Mouse (Mus musculus) brain, adult 2 months (tissue): ENCODE results near the gene Cdc40.
A peak's percentile ranks its signal among the peaks of the same experiment; 100 is the strongest.
"Not testable (repeated sequence)": the region's sequence is repeated elsewhere in the genome, so short reads cannot be mapped to it uniquely, and the experiment has no call there.

Experiments used
- DNase-seq: peaks from one replicate; pipeline ENCODE4 v3.0.0; 2011; ENCODE audit warnings: low read depth, low spot score

Gene Cdc40

DNA sequence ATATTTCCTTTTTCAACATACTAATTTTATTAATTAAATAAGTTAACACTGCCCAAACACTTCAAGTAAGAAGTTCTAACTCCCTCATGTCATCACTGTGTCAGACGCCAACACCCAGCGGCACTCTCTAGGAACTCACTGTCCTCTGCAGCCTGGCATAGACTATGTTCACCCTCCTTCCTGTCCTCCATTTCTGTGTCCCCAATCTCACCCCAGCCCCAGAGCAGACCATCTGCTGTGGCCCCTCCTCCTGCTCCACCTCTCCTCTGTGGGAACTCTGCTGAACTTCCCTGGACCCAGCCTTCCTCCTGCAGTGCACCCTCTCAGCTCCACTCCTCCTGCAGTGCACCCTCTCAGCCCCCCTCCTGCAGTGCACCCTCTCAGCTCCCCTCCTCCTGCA lies 15.0 kb downstream of the Cdc40 start:
- peak; percentile 67 for DNase-seq

DNA sequence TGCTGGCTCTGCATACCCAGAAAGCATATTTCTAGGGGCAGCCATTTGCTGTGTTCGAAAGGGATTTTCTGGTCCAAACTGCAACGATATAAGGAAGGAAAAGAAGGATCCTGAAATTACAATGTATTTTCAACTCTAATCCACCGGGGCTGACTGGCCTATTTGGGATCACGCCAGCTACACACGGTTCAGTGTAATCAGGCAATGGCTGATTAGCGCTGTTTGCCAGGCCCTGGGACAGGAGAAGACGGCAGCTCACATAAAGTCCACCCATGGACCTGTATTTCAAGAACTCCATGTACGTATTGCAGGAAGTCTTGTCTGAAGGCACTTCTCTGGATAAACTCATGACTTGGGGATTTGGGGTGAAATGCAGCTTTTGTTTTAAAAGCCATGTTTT lies 25.5 kb downstream of the Cdc40 start:
- peak; percentile 85 for DNase-seq

DNA sequence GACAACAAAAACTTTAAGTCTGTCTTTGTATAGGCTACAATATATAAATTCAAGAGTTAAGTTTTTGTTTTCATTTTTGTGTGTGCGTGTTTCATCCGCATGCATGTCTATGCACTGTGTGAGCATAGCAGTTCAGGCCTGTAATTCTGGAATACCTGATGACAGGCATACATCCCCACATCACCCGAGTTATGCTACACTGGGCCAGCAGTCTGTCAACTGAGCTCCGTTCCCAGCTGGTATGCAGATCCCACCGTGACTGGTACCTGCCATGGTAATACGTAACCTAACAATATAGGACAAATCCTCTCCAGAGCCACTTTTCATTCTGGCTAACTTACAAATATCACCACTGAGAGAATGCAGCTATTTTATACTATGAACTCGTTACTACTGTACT lies 26.4 kb downstream of the Cdc40 start:
- no peak for DNase-seq

- no peak for DNase-seq
Measured at GRCm38 (mm10) chr10:40855616-40856015, 27.5 kb downstream of the Cdc40 start.

- DNase-seq = no peak
Measured at GRCm38 (mm10) chr10:40851138-40851537, 32.0 kb downstream of the Cdc40 start.

DNA sequence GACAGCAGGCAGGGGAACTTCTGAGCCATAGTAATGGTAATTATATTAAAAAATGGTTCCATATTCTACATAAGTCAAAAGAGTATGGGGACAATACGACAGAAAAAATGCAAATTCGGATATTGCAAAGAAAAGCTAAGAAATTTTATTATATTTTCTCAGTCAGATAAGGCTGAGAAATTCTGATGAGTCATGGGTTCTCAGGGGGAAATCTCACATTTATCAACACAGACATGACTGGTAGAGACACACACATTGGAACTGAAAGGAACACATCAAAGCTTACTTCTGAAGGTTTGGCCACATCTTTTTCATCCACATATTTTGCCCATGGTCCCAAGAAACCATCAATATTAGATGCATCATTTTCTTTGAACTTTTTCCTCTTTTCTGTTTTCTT lies 32.5 kb downstream of the Cdc40 start:
- no peak for DNase-seq

DNA sequence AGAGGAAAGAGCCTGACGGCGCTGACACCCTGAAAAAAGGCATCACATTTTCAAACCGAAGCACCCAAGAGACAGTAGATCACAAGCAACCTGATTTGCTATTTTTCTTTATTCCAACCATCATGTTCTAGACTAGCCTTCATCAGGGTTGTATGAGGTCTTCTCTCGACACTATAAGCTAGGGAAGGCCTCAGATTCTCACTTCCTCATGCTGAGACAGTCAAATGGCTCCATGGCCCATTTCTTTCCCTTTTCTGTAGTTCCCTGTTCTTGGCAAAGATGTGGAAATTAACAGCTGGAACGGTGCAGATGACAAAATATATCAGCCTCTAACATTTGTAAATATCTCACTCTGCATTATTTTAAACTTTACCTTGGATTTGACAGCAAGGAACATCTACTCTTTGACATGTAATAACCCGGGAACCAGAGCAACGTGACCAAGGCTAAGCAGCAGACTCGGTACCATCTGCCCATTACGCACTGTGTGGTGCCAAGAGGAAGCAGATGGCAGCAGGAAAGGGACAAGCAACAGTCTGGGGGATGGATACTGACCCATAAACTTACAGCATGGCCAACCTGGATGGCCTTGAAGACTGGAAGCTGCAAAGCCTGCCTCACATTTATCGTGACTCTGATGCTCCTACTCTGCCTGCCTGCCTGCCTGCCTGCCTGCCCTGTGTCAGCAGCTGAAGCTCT lies 35.8 kb downstream of the Cdc40 start:
- peak; percentile 97 for DNase-seq

- DNase-seq = no peak
Measured at GRCm38 (mm10) chr10:40845626-40846025, 37.5 kb downstream of the Cdc40 start.

GRCm38 (mm10) chr10:40844546-40844945 lies 38.6 kb downstream of the Cdc40 start:
- DNase-seq = peak; percentile 70

GRCm38 (mm10) chr10:40843841-40844240 lies 39.3 kb downstream of the Cdc40 start:
- peak; percentile 83 for DNase-seq

GRCm38 (mm10) chr10:40840086-40840485 lies 43.0 kb downstream of the Cdc40 start:
- no peak for DNase-seq

DNA sequence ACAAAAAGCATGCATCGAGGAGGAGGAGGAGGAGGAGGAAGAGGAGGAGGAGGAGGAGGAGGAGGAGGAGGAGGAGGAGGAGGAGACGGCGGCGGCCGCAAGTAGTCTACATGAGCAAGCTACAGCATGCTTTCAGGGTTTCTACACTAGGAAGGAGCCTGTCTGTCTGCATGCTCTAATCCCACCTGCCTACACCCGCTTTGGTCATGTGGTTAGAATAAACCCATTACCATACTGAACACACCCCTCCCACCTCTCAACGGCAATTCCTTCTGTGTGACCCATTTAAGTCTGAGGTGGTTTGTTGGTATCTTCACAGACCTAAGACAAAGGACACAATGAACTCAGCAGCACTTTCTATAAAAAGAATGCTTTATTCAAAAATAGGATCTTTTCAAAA lies 51.8 kb downstream of the Cdc40 start:
- peak; percentile 56 for DNase-seq

GRCm38 (mm10) chr10:40830312-40830711 lies 52.8 kb downstream of the Cdc40 start:
- DNase-seq = peak; percentile 81

DNA sequence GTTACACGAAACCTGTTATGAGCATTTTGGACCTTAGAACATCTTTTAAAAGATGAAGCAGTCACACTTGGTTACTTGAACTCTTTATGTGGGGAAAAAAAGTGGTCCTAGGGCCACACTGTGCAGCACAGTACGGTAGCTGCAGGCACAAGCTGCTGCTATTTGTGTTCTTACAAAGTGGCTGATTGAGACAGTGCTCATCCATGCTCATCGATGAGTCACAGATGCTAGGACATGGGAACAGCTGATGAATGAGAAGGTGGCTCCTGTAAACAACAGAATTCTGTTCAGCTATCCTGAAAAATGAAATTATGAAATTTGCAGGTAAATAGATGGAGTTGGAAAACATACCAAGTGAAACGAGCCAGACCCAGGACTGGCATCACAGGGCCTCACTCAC lies 55.4 kb downstream of the Cdc40 start:
- peak; percentile 78 for DNase-seq

DNA sequence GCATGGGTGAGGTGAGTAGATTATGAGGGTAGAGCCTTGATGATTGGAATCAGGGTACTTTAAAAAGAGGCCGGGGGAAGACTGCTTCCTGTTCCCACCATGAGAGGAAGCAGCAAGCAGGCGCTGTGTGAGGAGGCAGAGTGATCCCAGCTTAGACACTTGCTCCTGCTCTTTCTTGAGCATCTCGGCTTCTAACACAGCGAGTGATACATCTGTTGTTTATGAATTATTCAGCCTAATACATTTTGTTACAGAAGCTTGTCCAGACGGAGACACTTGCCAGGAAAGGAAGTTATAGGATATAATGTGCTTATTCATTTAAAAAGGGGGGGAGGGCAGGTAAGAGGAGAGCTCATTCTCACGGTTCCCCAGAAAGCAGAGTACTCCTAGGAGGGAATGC lies 57.2 kb downstream of the Cdc40 start:
- peak; percentile 56 for DNase-seq

- no peak for DNase-seq
Measured at GRCm38 (mm10) chr10:40816471-40816870, 66.6 kb downstream of the Cdc40 start.

- no peak for DNase-seq
Measured at GRCm38 (mm10) chr10:40813627-40814026, 69.5 kb downstream of the Cdc40 start.

GRCm38 (mm10) chr10:40809411-40809910 lies 73.7 kb downstream of the Cdc40 start:
- not testable (repeated sequence) for DNase-seq

DNA sequence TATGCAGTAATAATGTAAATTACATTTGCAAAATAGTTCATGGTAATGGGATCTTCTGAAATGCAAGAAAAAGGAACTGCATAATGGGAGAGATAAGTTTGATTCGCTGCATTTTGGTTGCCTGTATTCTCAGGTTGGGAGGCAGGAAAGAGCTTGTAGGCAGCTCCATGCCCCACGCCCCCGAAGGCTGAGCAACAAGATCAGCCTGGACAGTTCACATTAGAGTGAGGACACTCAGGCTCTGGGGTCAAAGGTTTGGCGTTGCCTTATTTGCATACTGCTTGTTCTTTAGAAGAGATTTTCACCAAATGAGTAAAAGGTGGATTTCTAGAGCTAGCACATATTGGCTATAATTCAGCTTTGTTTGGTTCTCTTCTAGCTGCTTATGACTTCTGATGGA lies 76.9 kb downstream of the Cdc40 start:
- DNase-seq = no peak

- DNase-seq = no peak
Measured at GRCm38 (mm10) chr10:40805221-40805620, 77.9 kb downstream of the Cdc40 start.

DNA sequence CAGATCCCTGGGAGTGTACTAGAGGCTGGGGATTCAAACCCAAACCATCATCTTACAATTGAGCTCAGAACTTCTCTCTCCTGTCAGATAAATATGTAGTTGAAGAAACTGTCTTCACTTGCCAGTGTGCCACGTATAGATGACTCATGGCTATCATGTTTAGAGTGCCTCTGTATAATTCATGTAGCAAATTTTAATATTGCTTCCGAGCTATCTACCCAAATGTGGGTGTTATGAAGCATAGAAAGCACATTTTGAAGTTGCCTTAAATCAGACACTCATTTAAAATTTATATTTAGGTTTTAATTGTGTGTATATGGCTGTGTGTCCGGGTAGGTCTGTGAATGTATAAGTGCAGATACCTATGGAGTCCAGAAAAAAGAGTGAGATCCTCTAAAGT lies 91.0 kb downstream of the Cdc40 start:
- peak; percentile 46 for DNase-seq

DNA sequence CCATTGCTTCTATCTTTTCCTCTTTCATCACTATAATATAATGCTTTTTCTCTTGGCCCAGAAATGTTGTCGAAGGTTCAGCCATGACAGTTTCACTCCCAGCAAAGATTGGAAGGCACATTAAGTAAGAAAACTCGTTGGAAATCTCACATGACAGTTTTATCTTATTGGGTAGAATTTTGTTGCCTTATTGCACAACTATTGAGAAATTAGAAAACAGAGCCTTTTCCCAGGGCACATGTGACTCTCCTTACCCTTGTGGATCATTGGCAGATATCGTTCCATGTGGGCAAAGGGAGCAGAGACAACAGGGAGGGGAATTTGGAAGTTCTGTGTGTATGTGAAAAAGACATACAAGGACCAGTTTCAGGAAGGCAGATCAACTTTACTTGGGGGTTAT lies 92.7 kb downstream of the Cdc40 start:
- DNase-seq = no peak
